Mouse (Mus musculus) left cerebral cortex, adult 18-20 months (tissue): ENCODE results near the gene Cdkl4. TPM values are rescaled to one million over a fixed set of nuclear protein-coding genes. Genes with fewer than 3 reads are reported as not detected.

Experiments used
- DNase-seq, 2 experiments: peaks; one replicate each; pipeline ENCODE4 v3.0.0; 2021 to 2022; ENCODE audit warnings: low spot score in 2 of 2, mixed read lengths in 1 of 2
- total RNA-seq, 2 experiments: library from RNA; stranded (reverse); gene quantifications; 2 replicates each; pipeline ENCODE4 v1.2.3; 2021

Gene Cdkl4
- total RNA-seq, 2 experiments from 2014 or later, result 16.5 to 19.1 TPM

DNA sequence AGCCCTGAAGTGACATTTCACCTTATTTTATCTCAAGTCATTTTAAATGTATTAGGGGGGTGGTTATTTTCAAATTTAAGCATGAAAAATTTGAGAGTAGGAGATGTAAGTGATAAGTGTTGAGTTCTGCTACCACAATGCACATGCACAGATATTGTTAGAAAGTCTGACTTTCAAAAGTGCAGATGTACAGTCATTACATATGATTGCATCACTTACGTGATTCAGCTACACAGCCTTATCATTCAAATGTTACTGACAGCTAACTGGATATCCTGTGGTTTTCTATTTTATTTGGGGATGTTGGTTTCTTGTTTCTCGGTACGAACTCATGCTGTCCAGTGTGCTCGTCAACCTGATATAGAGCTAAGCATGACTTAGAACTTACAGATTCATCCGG lies 92.5 kb downstream of the Cdkl4 start:
- no peak for DNase-seq

GRCm38 (mm10) chr17:80480855-80481224 lies 96.8 kb downstream of the Cdkl4 start:
- no peak for DNase-seq

DNA sequence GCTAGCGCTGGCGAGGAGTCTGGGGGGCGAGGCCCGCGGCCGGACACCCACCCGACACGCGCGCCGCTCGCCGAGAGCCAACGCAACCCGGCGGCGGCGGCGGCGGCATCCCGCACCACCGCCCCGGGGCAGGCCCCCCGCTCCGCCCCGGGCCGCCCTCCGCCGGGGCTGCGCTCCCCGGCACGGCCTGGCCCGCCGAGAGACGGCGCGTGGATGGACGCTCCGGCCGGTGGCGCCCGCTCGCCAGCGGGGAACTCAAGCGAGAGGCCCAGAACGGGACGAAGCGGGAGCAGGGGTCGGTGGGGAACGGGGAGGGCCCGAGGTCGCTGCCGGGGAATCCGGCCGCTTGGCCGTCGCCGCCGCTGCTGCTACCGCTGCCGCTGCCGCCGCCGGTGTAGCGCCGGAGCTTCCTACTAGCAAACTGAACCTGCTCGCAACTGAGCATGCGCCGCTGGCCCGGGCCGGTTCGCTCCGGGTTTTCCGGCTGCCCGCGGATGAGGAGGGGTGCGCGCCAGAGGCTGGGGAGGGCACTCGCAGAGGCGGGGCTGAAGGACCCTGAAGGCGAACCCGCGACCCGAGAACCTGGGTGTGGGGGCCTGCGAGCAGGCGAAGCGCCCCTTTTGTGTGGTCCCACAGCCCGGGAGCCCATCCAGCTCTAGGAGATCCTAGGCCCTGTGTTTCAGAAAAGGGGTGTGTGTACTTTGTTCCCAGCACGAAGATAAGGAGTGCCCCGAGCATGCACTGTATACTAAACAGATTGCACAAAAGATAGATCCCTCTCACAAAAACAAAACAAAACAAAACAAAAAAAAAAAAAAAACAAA lies 97.4 kb downstream of the Cdkl4 start, which contains the start of gene Sos1:
Gene Sos1, minus strand, starts transcription at position 423 of the 824 bp plus-strand sequence.
- peak; percentile 96 to 97 for DNase-seq

DNA sequence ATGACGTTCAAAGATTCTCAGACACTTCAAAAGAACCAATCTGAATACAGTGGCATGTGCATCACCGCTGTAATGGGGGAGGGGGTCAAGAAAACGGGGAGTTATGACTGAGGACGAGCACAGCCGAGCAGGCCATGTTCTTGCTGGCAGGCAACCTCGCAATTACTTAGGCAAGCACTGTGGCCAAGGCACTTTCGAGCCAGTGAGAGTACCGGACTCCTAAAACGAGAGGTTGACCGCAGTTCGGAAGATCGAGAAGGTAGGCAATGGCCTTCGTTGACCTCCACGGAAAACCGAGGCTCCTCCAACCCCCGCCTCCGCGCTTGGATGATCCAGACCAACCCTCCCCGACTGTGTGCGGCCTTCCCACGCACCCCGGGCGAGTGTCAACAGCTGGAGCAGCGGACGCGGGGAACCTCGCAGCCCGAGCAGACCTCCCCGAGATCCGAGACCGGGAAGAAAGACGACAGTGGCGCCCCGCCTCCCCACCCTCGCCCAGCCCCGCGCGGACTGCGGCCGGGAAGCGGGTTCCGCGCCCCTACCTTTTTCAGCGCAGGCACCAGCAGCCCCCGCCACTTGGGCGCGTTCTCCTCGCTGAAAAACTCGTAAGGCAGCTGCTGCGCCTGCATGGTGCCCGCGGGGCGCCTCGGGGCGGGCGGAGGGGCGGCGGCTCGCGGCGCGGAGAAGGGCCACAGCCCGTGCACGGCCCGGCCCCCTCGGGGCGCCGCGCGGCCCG lies 98.2 kb downstream of the Cdkl4 start:
- peak; percentile 56 to 72 for DNase-seq

- DNase-seq, result no peak
Observed at GRCm38 (mm10) chr17:80477679-80478078, 99.9 kb downstream of the Cdkl4 start.

GRCm38 (mm10) chr17:80476496-80476895 lies 101.1 kb downstream of the Cdkl4 start:
- DNase-seq, result no peak

Other genes with a start within 250 kb of the Cdkl4 start
- not detected for gene Gm10190, start 204.3 kb downstream of the Cdkl4 start, total RNA-seq
- gene Sos1, start 97.4 kb downstream of the Cdkl4 start, total RNA-seq, result 10 to 100 TPM; 33.7 to 35.4 TPM
- gene Map4k3, start 150.7 kb upstream of the Cdkl4 start, total RNA-seq, result 10 to 100 TPM; 69.3 to 74.4 TPM